Mouse (Mus musculus): Measurements from ENCODE around the gene Tsga10ip. TPM values are rescaled to one million over a fixed set of nuclear protein-coding genes. Genes with fewer than 3 reads are reported as not detected.
"Not testable (repeated sequence)": the region's sequence is repeated elsewhere in the genome, so short reads cannot be mapped to it uniquely, and the experiment has no call there.

The Tsga10ip gene
- total RNA-seq, 2 experiments from 2014 or later = 0.17 to 2.8 TPM

- intact Hi-C loops (cut with DNase I) = loop anchor here (2.0 to 5.0 kb wide), 2 partner anchors 58 to 88 kb away; partner anchors contain the start of genes Banf1, Catsper1 and Eif1ad
- peak; percentile 93 to 95 for DNase-seq
Measured at GRCm38 (mm10) chr19:5424782-5425741, 22.7 kb upstream of the Tsga10ip start, which contains the start of the genes Drap1 and AI837181. TSS of gene Drap1 (minus strand) at chr19:5424979. TSS of gene AI837181 (plus strand) at chr19:5425144.

GRCm38 (mm10) chr19:5424092-5424781, 21.9 kb upstream of the Tsga10ip start:
- intact Hi-C loops (cut with DNase I) = loop anchor here (2.0 kb wide), 1 partner anchor 57 kb away; the partner anchor contains the start of genes Banf1 and Eif1ad
- DNase-seq = peak in 1 of 2 experiments; percentile 85

DNA sequence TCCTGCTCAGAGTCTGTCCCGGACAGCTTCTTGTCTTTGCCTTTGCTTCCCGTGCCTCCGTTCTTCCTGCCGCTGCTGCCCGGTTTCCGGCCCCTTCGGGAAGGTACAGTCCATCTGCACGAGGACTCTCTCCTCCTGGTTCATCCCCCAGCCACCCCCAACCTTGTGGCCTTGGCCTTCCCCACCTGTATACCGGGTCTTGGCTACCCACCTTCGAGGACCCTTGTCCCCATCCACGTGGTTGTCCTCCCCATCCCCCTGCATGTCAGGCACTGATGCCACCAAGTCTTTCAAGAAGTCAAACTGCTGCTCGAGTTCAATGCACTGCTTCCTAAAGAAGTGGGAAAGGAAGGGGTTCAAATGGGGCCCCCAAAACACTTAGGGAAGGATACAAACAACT, 21.2 kb upstream of the Tsga10ip start:
- no peak for DNase-seq
- intact Hi-C loops (cut with DNase I) = loop anchor here (1.0 kb wide), 1 partner anchor 33 kb away; no protein-coding TSS in a partner anchor

GRCm38 (mm10) chr19:5422895-5423443, 20.6 kb upstream of the Tsga10ip start:
- DNase-seq = no peak
- intact Hi-C loops (cut with DNase I) = loop anchor here (1.0 kb wide), 1 partner anchor 33 kb away; no protein-coding TSS in a partner anchor

- DNase-seq = no peak
- intact Hi-C loops (cut with DNase I) = no loop called here
Measured at GRCm38 (mm10) chr19:5422267-5422666, 19.9 kb upstream of the Tsga10ip start.

DNA sequence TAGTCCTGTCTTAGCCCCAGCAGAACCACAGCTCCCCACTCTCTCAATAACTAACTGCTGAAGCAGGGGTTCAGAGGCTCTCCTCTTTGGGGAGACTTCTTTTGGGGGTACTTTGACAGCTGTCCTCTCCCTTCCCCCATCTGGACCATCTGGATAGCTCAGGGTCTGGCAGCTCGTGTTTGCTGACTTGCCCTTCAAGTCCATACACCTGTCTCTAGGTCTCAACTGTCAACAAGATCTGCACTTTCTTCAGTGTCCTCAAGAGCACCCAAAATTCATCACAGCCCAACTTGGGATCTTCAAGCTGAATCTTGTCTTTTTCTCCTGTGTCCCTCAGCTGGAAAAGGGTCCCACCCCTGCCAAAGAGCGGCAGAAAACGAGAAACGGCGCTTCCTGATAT, 19.5 kb upstream of the Tsga10ip start:
- no peak for DNase-seq
- intact Hi-C loops (cut with DNase I) = no loop called here

GRCm38 (mm10) chr19:5420579-5420978, 18.3 kb upstream of the Tsga10ip start:
- intact Hi-C loops (cut with DNase I) = no loop called here
- no peak for DNase-seq

DNA sequence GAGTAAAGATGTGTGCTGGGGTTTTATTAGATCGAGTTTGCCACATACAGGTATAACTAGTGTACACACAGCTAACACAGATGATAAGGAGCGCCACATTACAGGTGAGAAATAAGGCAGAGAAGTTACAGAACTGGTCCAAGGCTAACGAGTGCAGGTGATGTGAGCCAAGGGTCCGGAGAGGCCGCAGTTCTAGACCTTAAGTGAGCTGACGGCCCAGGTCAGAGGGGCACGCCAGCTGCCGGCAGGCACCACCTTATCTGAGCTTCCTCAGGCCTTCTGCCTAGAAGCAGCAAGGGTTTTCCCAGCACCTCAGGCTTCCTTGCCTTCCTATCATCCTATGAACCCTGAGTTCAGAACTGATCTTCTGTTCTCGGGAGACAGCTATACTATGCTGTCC, 17.3 kb upstream of the Tsga10ip start:
- intact Hi-C loops (cut with DNase I) = no loop called here
- DNase-seq = no peak

GRCm38 (mm10) chr19:5418750-5419466, 16.6 kb upstream of the Tsga10ip start:
- no peak for DNase-seq

GRCm38 (mm10) chr19:5414534-5414957, 12.2 kb upstream of the Tsga10ip start:
- intact Hi-C loops (cut with DNase I) = no loop called here

More at GRCm38 (mm10) chr19:5418750-5419466, 16.6 kb upstream of the Tsga10ip start:
- intact Hi-C loops (cut with DNase I) = no loop called here

DNA sequence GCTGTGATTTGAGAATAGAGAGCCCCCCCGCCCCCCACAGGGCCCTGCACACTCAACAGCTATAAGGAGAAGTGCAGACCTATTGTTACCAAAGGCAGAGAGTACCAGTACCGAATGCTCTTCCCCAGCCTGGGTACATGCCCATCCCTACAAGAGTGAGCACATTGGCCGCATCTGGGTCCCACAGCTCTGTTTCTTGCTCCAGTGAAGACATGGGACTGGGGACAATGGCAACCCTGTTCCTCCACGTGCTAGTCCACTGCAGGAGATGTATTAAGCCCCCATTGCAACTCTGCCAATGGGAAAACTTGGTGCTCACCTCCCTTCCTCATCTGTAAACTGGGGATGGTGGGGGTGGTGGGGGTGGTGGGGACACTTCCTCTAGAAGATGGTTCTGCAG, 11.5 kb upstream of the Tsga10ip start:
- intact Hi-C loops (cut with DNase I) = no loop called here
- DNase-seq = no peak

More at GRCm38 (mm10) chr19:5414534-5414957, 12.2 kb upstream of the Tsga10ip start:
- DNase-seq = peak; percentile 62 to 68

GRCm38 (mm10) chr19:5411961-5412360, 9.6 kb upstream of the Tsga10ip start:
- intact Hi-C loops (cut with DNase I) = no loop called here

DNA sequence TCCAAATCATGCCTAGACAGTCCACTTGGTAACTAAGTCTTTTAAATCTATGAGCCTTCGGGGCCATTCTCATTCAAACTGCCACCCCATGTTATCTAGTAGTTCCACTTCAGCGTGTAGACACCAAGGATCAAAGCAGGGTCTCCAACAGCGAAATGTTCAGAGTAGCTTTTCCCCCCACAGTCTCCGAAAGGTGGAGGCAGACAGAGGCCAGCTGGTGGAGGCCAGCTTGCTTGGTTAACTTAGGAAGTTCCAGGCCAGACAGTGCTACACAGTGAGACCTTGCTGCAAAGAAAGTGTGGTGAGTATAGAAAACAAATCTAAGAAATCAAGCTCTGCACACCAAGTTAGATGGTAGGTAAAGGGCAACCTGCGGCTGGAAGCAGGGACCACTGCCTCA, 8.3 kb upstream of the Tsga10ip start:
- no peak for DNase-seq
- intact Hi-C loops (cut with DNase I) = no loop called here

More at GRCm38 (mm10) chr19:5411961-5412360, 9.6 kb upstream of the Tsga10ip start:
- DNase-seq = peak in 1 of 2 experiments; percentile 37

DNA sequence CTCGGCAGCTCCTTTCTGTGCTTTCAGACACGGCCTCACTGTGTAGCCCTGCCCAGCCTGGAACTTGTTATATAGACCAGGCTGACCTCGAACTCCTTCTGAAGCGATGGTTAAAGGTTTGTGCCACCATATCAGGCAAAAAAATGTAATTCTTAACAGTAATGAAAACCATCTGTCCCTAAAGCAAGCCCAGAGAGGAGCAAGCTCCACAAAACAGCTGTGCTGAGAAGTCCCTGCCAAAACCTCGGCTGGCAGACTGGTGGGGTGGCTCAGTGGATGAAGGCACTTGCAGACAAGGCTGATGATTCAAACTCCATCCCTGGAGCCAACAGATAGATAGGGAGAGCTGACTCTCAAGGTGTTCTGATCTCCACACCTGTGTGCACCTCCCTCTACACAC, 6.7 kb upstream of the Tsga10ip start:
- intact Hi-C loops (cut with DNase I) = no loop called here
- peak in 1 of 2 experiments; percentile 64 for DNase-seq

- intact Hi-C loops (cut with DNase I) = no loop called here
- peak in 1 of 2 experiments; percentile 64 for DNase-seq
Measured at GRCm38 (mm10) chr19:5408057-5409001, 6.0 kb upstream of the Tsga10ip start.

DNA sequence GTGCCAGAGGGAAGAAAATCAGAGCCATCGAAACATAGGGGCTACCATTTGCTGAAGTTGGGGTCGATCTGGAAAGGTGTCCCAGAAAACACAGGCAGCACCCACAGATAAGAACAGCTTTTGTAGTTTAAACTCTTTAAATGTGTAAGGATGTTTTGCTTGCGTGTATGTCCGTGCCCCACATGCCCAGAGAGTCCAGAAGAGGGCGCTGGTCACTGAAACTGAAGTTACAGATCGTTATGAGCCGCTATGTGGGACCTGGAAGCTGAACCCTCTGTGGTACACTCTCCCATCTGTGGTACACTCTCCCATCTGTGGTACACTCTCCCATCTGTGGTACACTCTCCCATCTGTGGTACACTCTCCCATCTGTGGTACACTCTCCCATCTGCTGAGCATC, 4.8 kb upstream of the Tsga10ip start:
- intact Hi-C loops (cut with DNase I) = no loop called here
- DNase-seq = peak; percentile 60 to 70

- intact Hi-C loops (cut with DNase I) = not testable (repeated sequence)
- DNase-seq = peak; percentile 57 to 58
Measured at GRCm38 (mm10) chr19:5406531-5407126, 4.3 kb upstream of the Tsga10ip start.

- DNase-seq = no peak
- intact Hi-C loops (cut with DNase I) = no loop called here
Measured at GRCm38 (mm10) chr19:5405924-5406323, 3.6 kb upstream of the Tsga10ip start.

Measured in heart, postnatal 36 days (tissue).